Mouse (Mus musculus) spleen, adult 2 months (tissue): ENCODE results near the gene Mmaa.

Experiments used
- CTCF ChIP-seq: fragments of 200-500 bp; IDR thresholded peaks from 2 replicates; pipeline ENCODE4 v1.5.1; 2011; ENCODE audit warnings: mild to moderate bottlenecking, inconsistent platforms; ENCODE audit not compliant: insufficient read depth, insufficient read length, insufficient replicate concordance; ENCODE audit errors: extremely low read depth
- POLR2A ChIP-seq: fragments of 200-500 bp; IDR thresholded peaks from 2 replicates; pipeline ENCODE4 v1.6.1; 2011; ENCODE audit warnings: low read depth, low read length, inconsistent platforms

- TF ChIP-seq CTCF: no peak
- TF ChIP-seq POLR2A: no peak
Observed at GRCm38 (mm10) chr8:79332109-79332900, 37.6 kb upstream of the Mmaa start.
